Mouse (Mus musculus) thymus, adult 2 months (tissue): ENCODE results near the gene Fgfr2. TPM values are rescaled to one million over a fixed set of nuclear protein-coding genes. Genes with fewer than 3 reads are reported as not detected.
A peak's percentile ranks its signal among the peaks of the same experiment; 100 is the strongest.

Source experiments
- DNase-seq: peaks from one replicate; pipeline ENCODE4 v3.0.0; 2021
- H3K27ac ChIP-seq: fragments of 200-500 bp; 2 replicates; pipeline ENCODE4 v1.5.1; 2012; ENCODE audit warnings: low read length, control low read depth; ENCODE audit not compliant: control insufficient read depth, insufficient read depth
- H3K27me3 ChIP-seq: fragments of 200-500 bp; 2 replicates; pipeline ENCODE4 v1.6.1; 2012; ENCODE audit warnings: mild to moderate bottlenecking, low read length, moderate library complexity, mixed read lengths; ENCODE audit not compliant: control insufficient read depth, insufficient read depth
- H3K36me3 ChIP-seq: fragments of 200-500 bp; 2 replicates; pipeline ENCODE4 v1.6.1; 2012; ENCODE audit warnings: mild to moderate bottlenecking, low read length, moderate library complexity; ENCODE audit not compliant: control insufficient read depth, insufficient read depth
- H3K4me1 ChIP-seq: fragments of 200-500 bp; replicated peaks from 2 replicates; pipeline ENCODE4 v1.6.1; 2012; ENCODE audit warnings: low read length; ENCODE audit not compliant: control insufficient read depth, insufficient read depth
- H3K4me3 ChIP-seq: fragments of 200-500 bp; 2 replicates; pipeline ENCODE4 v1.5.1; 2012; ENCODE audit warnings: mild to moderate bottlenecking, low read length, control low read depth, moderate library complexity; ENCODE audit not compliant: control insufficient read depth, insufficient read depth
- CTCF ChIP-seq: fragments of 200-500 bp; IDR thresholded peaks from 2 replicates; pipeline ENCODE4 v1.5.1; 2012; ENCODE audit warnings: mild to moderate bottlenecking, control low read depth, low read length, moderate library complexity, borderline replicate concordance; ENCODE audit not compliant: control insufficient read depth, poor library complexity, insufficient read depth; ENCODE audit errors: extremely low read depth
- POLR2A ChIP-seq: fragments of 200-500 bp; IDR thresholded peaks from 2 replicates; pipeline ENCODE4 v1.6.1; 2012; ENCODE audit warnings: mild to moderate bottlenecking, low read length, control low read depth, moderate library complexity; ENCODE audit not compliant: control insufficient read depth, poor library complexity, insufficient read depth; ENCODE audit errors: extremely low read depth
- WGBS: fragments of 180-500 bp; shearing (Covaris S2); methylation state at CpG from one replicate; pipeline ENCODE4 v1.1.7; 2018; 5-methylcytosine and 5-hydroxymethylcytosine counted together
- polyA plus RNA-seq: library from polyadenylated mRNA; depleted of rRNA; stranded (reverse); fragments of >200 nt; gene quantifications from 2 replicates; pipeline ENCODE4 v1.2.3, GENCODE M21; 2012

The Fgfr2 gene
- polyA plus RNA-seq, 1 experiment, result 12.1 TPM

- 5% methylated on average over 5 of the region's 5 CpGs for WGBS
- no peak for TF ChIP-seq POLR2A
- TF ChIP-seq CTCF, result no peak
- no peaks in the 10 kb centered on the region for H3K4me1 ChIP-seq
- H3K36me3 ChIP-seq, result no peaks in the 10 kb centered on the region
- peaks cover 37% of the 10 kb centered on the region for H3K27me3 ChIP-seq
- H3K27ac ChIP-seq, result no peak overlapping the region
- H3K4me3 ChIP-seq, result no peak overlapping the region
- DNase-seq, result no peak
Measured at GRCm38 (mm10) chr7:131544871-131545270, 1578.3 kb downstream of the Fgfr2 start.

GRCm38 (mm10) chr7:131543623-131544481, 1579.3 kb downstream of the Fgfr2 start:
- 3% methylated on average over 75 of the region's 75 CpGs for WGBS
- TF ChIP-seq POLR2A, result no peak
- peaks cover 33% of the 10 kb centered on the region for H3K27me3 ChIP-seq

GRCm38 (mm10) chr7:131542872-131543622, 1580.1 kb downstream of the Fgfr2 start:
- 3% methylated on average over 69 of the region's 71 CpGs for WGBS
- H3K27me3 ChIP-seq, result peaks cover 28% of the 10 kb centered on the region
- TF ChIP-seq CTCF, result no peak
- TF ChIP-seq POLR2A, result no peak
- H3K27ac ChIP-seq, result no peak overlapping the region
- no peak overlapping the region for H3K4me3 ChIP-seq
- H3K4me1 ChIP-seq, result no peaks in the 10 kb centered on the region
- H3K36me3 ChIP-seq, result no peaks in the 10 kb centered on the region
- no peak for DNase-seq

More at GRCm38 (mm10) chr7:131543623-131544481, 1579.3 kb downstream of the Fgfr2 start:
- H3K4me1 ChIP-seq, result no peaks in the 10 kb centered on the region
- no peak overlapping the region for H3K27ac ChIP-seq
- no peaks in the 10 kb centered on the region for H3K36me3 ChIP-seq
- H3K4me3 ChIP-seq, result no peak overlapping the region
- DNase-seq, result no peak

GRCm38 (mm10) chr7:131542115-131542871, 1580.9 kb downstream of the Fgfr2 start, which contains the start of gene Hmx3:
Gene Hmx3, plus strand, starts transcription at chr7:131542867.
- peaks cover 24% of the 10 kb centered on the region for H3K27me3 ChIP-seq

GRCm38 (mm10) chr7:131541184-131542114, 1581.7 kb downstream of the Fgfr2 start:
- Histone ChIP-seq H3K27ac (no peak overlapping the region), H3K36me3 (no peaks in the 10 kb centered on the region), H3K4me3 (no peak overlapping the region), H3K27me3 (peaks cover 24% of the 10 kb centered on the region), H3K4me1 (no peaks in the 10 kb centered on the region)
- no peak for TF ChIP-seq POLR2A
- TF ChIP-seq CTCF, result no peak
- no peak for DNase-seq
- WGBS, result 8% methylated on average over 41 of the region's 41 CpGs

More at GRCm38 (mm10) chr7:131542115-131542871, 1580.9 kb downstream of the Fgfr2 start, which contains the start of gene Hmx3:
- H3K36me3 ChIP-seq, result no peaks in the 10 kb centered on the region
- no peak within 1 kb of the TSS for H3K4me3 ChIP-seq
- TF ChIP-seq POLR2A, result no peak
- TF ChIP-seq CTCF, result no peak
- H3K27ac ChIP-seq, result no peak within 1 kb of the TSS
- WGBS, result 4% methylated on average over 65 of the region's 65 CpGs
- H3K4me1 ChIP-seq, result no peaks in the 10 kb centered on the region
- no peak for DNase-seq

- Histone ChIP-seq H3K27ac (no peak overlapping the region), H3K36me3 (no peaks in the 10 kb centered on the region), H3K4me3 (no peak overlapping the region), H3K4me1 (no peaks in the 10 kb centered on the region), H3K27me3 (peaks cover 24% of the 10 kb centered on the region)
- TF ChIP-seq CTCF (peak; percentile 22; the same call in 1 of the 2 replicates), POLR2A (no peak)
- DNase-seq, result peak; percentile 76
- 1% methylated on average over 7 of the region's 7 CpGs for WGBS
Measured at GRCm38 (mm10) chr7:131539979-131540378, 1583.2 kb downstream of the Fgfr2 start.
